Mouse (Mus musculus) CH12.LX (cell line): ENCODE measurements at regions not wholly inside any gene's neighbourhood (a gene's known extent, or its start where the extent isn't known, plus 50 kb on each side); places are given as distances from the start of the nearest gene placed in this dataset.
A peak's percentile ranks its signal among the peaks of the same experiment; 100 is the strongest.

ENCODE experiments used
- DNase-seq: peaks from one replicate; pipeline ENCODE4 v3.0.0-alpha.2; 2013; ENCODE audit errors: extremely low read depth
- H3K27ac ChIP-seq: 2 replicates; pipeline ENCODE4 v1.5.1; 2012; ENCODE audit warnings: low read depth, mild to moderate bottlenecking, control low read depth, moderate library complexity; ENCODE audit not compliant: insufficient read depth
- H3K27me3 ChIP-seq: replicated peaks from 2 replicates; pipeline ENCODE3; 2012; ENCODE audit warnings: inconsistent platforms
- H3K36me3 ChIP-seq, 2 experiments: replicated peaks in 1 of 2; 2 replicates each; pipeline versions ENCODE3 to v1.6.1; 2012; ENCODE audit warnings: inconsistent platforms in 1 of 2, low read length in 1 of 2, mild to moderate bottlenecking in 1 of 2, mixed read lengths in 1 of 2, moderate library complexity in 1 of 2; ENCODE audit not compliant: control insufficient read depth in 1 of 2, insufficient read depth in 1 of 2
- H3K4me1 ChIP-seq, 2 experiments: 2 replicates each; pipeline ENCODE4 v1.6.1; 2012; ENCODE audit warnings: inconsistent platforms in 1 of 2, moderate library complexity in 1 of 2; ENCODE audit not compliant: insufficient read depth in 2 of 2, control insufficient read depth in 1 of 2
- H3K4me2 ChIP-seq: 2 replicates; pipeline ENCODE4 v1.6.1; 2012; ENCODE audit warnings: low read depth, mild to moderate bottlenecking, control low read depth; ENCODE audit not compliant: poor library complexity, insufficient read depth, severe bottlenecking
- H3K4me3 ChIP-seq, 3 experiments: fragments of 150-350 bp in 1 of 3; sonication (generic) in 1 of 3; replicated peaks in 1 of 3; 2 replicates each; pipeline versions ENCODE3 to v1.5.1; 2011 to 2012; ENCODE audit warnings: low read depth in 2 of 3, low read length in 2 of 3, mild to moderate bottlenecking in 2 of 3, moderate library complexity in 2 of 3, control low read depth in 1 of 3, improper control_type of control experiment in 1 of 3, inconsistent platforms in 1 of 3, mixed read lengths in 1 of 3; ENCODE audit not compliant: poor library complexity in 1 of 3
- H3K79me2 ChIP-seq: replicated peaks from 2 replicates; pipeline ENCODE4 v1.6.1; 2012; ENCODE audit warnings: mild to moderate bottlenecking, moderate library complexity; ENCODE audit not compliant: control insufficient read depth, poor library complexity, insufficient read depth, severe bottlenecking; ENCODE audit errors: extremely low read depth
- H3K9ac ChIP-seq: 2 replicates; pipeline ENCODE4 v1.6.1; 2012; ENCODE audit warnings: low read depth, mild to moderate bottlenecking, control low read depth, moderate library complexity; ENCODE audit not compliant: insufficient read depth
- H3K9me3 ChIP-seq: replicated peaks from 2 replicates; pipeline ENCODE3; 2012; ENCODE audit warnings: low read length, inconsistent platforms, mixed read lengths
- CHD1 ChIP-seq: IDR thresholded peaks from 2 replicates; pipeline ENCODE4 v1.6.1; 2012; ENCODE audit warnings: low read depth, low read length, improper control_type of control experiment, inconsistent platforms
- CHD2 ChIP-seq: IDR thresholded peaks from 2 replicates; pipeline ENCODE4 v1.6.1; 2011; ENCODE audit warnings: low read length, improper control_type of control experiment
- ETS1 ChIP-seq: conservative IDR thresholded peaks from 2 replicates; pipeline ENCODE4 v1.6.1; 2012; ENCODE audit warnings: low read depth, mild to moderate bottlenecking, inconsistent platforms, low read length, improper control_type of control experiment, moderate library complexity
- HCFC1 ChIP-seq: IDR thresholded peaks from 2 replicates; pipeline ENCODE4 v1.6.1; 2012; ENCODE audit warnings: low read depth, mild to moderate bottlenecking, inconsistent platforms, low read length, improper control_type of control experiment
- JUN ChIP-seq: IDR thresholded peaks from 2 replicates; pipeline ENCODE4 v1.6.1; 2011; ENCODE audit warnings: low read depth, mild to moderate bottlenecking, low read length, improper control_type of control experiment, moderate library complexity; ENCODE audit not compliant: insufficient read depth
- JUND ChIP-seq: conservative IDR thresholded peaks from 2 replicates; pipeline ENCODE4 v1.6.1; 2011; ENCODE audit warnings: low read depth, low read length, improper control_type of control experiment
- KAT2A ChIP-seq: IDR thresholded peaks from 2 replicates; pipeline ENCODE4 v1.6.1; 2012; ENCODE audit warnings: low read length, improper control_type of control experiment, inconsistent platforms; ENCODE audit not compliant: insufficient replicate concordance
- MAFK ChIP-seq: IDR thresholded peaks from 2 replicates; pipeline ENCODE4 v1.6.1; 2011; ENCODE audit warnings: low read length, improper control_type of control experiment; ENCODE audit not compliant: insufficient replicate concordance
- MAZ ChIP-seq: IDR thresholded peaks from 2 replicates; pipeline ENCODE4 v1.6.1; 2012; ENCODE audit warnings: low read depth, mild to moderate bottlenecking, inconsistent platforms, low read length, improper control_type of control experiment, moderate library complexity
- MXI1 ChIP-seq: IDR thresholded peaks from 2 replicates; pipeline ENCODE4 v1.6.1; 2011; ENCODE audit warnings: mild to moderate bottlenecking, low read depth, low read length, improper control_type of control experiment
- PAX5 ChIP-seq: IDR thresholded peaks from 2 replicates; pipeline ENCODE4 v1.6.1; 2012; ENCODE audit warnings: low read length, inconsistent platforms, mixed read lengths
- POLR2A ChIP-seq: IDR thresholded peaks from 2 replicates; pipeline ENCODE4 v1.6.1; 2011; ENCODE audit warnings: low read depth, mild to moderate bottlenecking, improper control_type of control experiment, low read length
- POLR2AphosphoS2 ChIP-seq: IDR thresholded peaks from 2 replicates; pipeline ENCODE4 v1.6.1; 2011; ENCODE audit warnings: low read depth, low read length, improper control_type of control experiment
- SIN3A ChIP-seq: IDR thresholded peaks from 2 replicates; pipeline ENCODE4 v1.6.1; 2012; ENCODE audit warnings: low read length, improper control_type of control experiment, inconsistent platforms
- SMC3 ChIP-seq: IDR thresholded peaks from 2 replicates; pipeline ENCODE4 v1.6.1; 2011; ENCODE audit warnings: low read depth, low read length, improper control_type of control experiment
- TCF12 ChIP-seq: IDR thresholded peaks from 2 replicates; pipeline ENCODE4 v1.6.1; 2014; ENCODE audit warnings: low read depth, mild to moderate bottlenecking, inconsistent platforms, low read length, improper control_type of control experiment
- UBTF ChIP-seq: IDR thresholded peaks from 2 replicates; pipeline ENCODE4 v1.6.1; 2012; ENCODE audit warnings: low read depth, mild to moderate bottlenecking, inconsistent platforms, low read length, improper control_type of control experiment, moderate library complexity
- USF2 ChIP-seq: conservative IDR thresholded peaks from 2 replicates; pipeline ENCODE4 v1.6.1; 2011; ENCODE audit warnings: low read depth, low read length, improper control_type of control experiment
- ZKSCAN1 ChIP-seq: IDR thresholded peaks from 2 replicates; pipeline ENCODE4 v1.6.1; 2012; ENCODE audit warnings: low read depth, inconsistent platforms, low read length, improper control_type of control experiment, borderline replicate concordance
- ZNF384 ChIP-seq: IDR thresholded peaks from 2 replicates; pipeline ENCODE4 v1.6.1; 2012; ENCODE audit warnings: low read depth, low read length, improper control_type of control experiment, inconsistent platforms
- dilution Hi-C: fragments of 300-500 bp; cut with MboI; formaldehyde crosslinking; loops from 2 replicates; pipeline ENCODE4 v1.14.3; 2020; ENCODE audit warnings: low sequenced_read_pairs; ENCODE audit not compliant: extremely low pct_unique_long_range_greater_than_20kb, extremely low pct_ligation_motif_present
- in situ Hi-C: fragments of 300-500 bp; cut with MboI; formaldehyde crosslinking; loops from 3 replicates; pipeline ENCODE4 v1.14.3; 2019; ENCODE audit warnings: low sequenced_read_pairs, low pct_ligation_motif_present, low pct_unique_long_range_greater_than_20kb, mixed read lengths

- Histone ChIP-seq H3K4me1 (peaks cover 0 to 38% of the 10 kb centered on the region in 2 experiments; a peak in 2 of 4 replicates), H3K27me3 (no peaks in the 10 kb centered on the region), H3K36me3 (no peaks in the 10 kb centered on the region), H3K4me3 (no peak overlapping the region), H3K9ac (no peak overlapping the region), H3K4me2 (no peak overlapping the region), H3K9me3 (peaks cover 5% of the 10 kb centered on the region), H3K27ac (no peak overlapping the region), H3K79me2 (no peaks in the 10 kb centered on the region)
- dilution Hi-C loops = no loop called here
- TF ChIP-seq POLR2AphosphoS2 (no peak), USF2 (no peak), ZNF384 (no peak), CHD2 (no peak), POLR2A (no peak), JUND (no peak), HCFC1 (no peak), MXI1 (no peak), KAT2A (no peak), MAFK (no peak), ETS1 (no peak), PAX5 (no peak), TCF12 (no peak), MAZ (no peak), JUN (no peak)
- DNase-seq = peak; percentile 19
- in situ Hi-C loops = no loop called here
Observed at GRCm38 (mm10) chr10:39274202-39274601, 94.5 kb upstream of the Fyn start.

DNA sequence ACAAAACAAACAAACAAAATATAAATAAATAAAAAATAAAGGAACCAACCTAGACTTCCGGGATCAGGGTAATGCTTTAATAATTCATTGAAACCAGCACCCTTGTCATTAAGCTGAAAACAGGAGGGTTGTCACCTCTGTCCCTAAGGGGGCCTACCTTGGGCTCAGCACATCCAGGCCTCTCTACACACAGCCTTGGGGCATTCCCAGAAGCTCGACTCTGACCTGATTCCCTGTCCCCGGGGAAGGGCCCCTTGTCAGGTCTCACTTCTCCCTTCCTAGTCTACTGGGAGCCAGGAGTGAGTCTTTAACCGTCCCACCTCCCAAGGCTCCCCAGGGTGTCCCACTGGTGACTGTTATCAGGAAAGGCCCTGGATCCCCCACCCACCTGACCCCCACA, 95.2 kb upstream of the Fyn start:
- dilution Hi-C loops (no loop called here), in situ Hi-C loops (no loop called here)
- Histone ChIP-seq H3K9ac (no peak overlapping the region), H3K9me3 (peaks cover 5% of the 10 kb centered on the region), H3K4me1 (peaks cover 0 to 38% of the 10 kb centered on the region in 2 experiments; a peak in 2 of 4 replicates), H3K27ac (no peak overlapping the region), H3K79me2 (no peaks in the 10 kb centered on the region), H3K4me2 (no peak overlapping the region), H3K27me3 (no peaks in the 10 kb centered on the region), H3K36me3 (no peaks in the 10 kb centered on the region), H3K4me3 (no peak overlapping the region)
- no peak for TF ChIP-seq MXI1
- TF ChIP-seq CHD1 = no peak
- no peak for TF ChIP-seq SMC3
- no peak for TF ChIP-seq SIN3A
- no peak for TF ChIP-seq UBTF
- TF ChIP-seq ZKSCAN1 = no peak
- DNase-seq = no peak
